Comparison of ENCODE assay signal across 8 mouse cellular contexts in genomic region chr15:97765090-97765794, GRCm38 (mm10). TPM values are rescaled to one million over a fixed set of nuclear protein-coding genes. Genes with fewer than 3 reads are reported as not detected.
DNase-seq lines count a peak whose midpoint lies in the region; ATAC-seq and TF ChIP-seq lines count a peak whose summit lies in the region.

No protein-coding gene starts in this region.

- H3K4me2 ChIP-seq in heart, embryonic 11.5 days, result peak overlapping the region; percentile 84
- peak overlapping the region; percentile 78 for H3K4me2 ChIP-seq in neural tube, embryonic 14.5 days (ENCODE audit: low read depth, low read length)

- WGBS in heart, embryonic 11.5 days (ENCODE audit: insufficient replicate concordance), result 38% methylated on average over 13 of the region's 13 CpGs
- WGBS in neural tube, embryonic 14.5 days, result 31% methylated on average over 13 of the region's 13 CpGs

- H3K9me3 ChIP-seq in heart, embryonic 11.5 days (replicated peaks; ENCODE audit: control insufficient read depth, low read length), result no peaks in the 10 kb centered on the region
- H3K9me3 ChIP-seq in neural tube, embryonic 14.5 days (ENCODE audit: control insufficient read depth, low read length), result no peaks in the 10 kb centered on the region

- peak overlapping the region; percentile 94 for H3K27ac ChIP-seq in layer of hippocampus, adult 2 months
- no peak overlapping the region for H3K27ac ChIP-seq in heart, embryonic 11.5 days (ENCODE audit: low read depth, low read length)
- H3K27ac ChIP-seq in neural tube, embryonic 14.5 days (ENCODE audit: low read depth, low read length), result no peak overlapping the region

- 0 out of 2 replicates have a peak overlapping the region, but pooled peaks have one; percentile 16 for H3K9ac ChIP-seq in heart, embryonic 11.5 days (ENCODE audit: low read depth, low read length)
- H3K9ac ChIP-seq in neural tube, embryonic 14.5 days (replicated peaks; ENCODE audit: low read depth, low read length), result no peak overlapping the region

- TF ChIP-seq CTCF in layer of hippocampus, adult 2 months (conservative IDR thresholded peaks at IDR 0.05), result no peak

- H3K36me3 ChIP-seq in heart, embryonic 11.5 days (ENCODE audit: control insufficient read depth, insufficient read depth, low read length), result no peaks in the 10 kb centered on the region; the same call in 1 of the 2 replicates
- H3K36me3 ChIP-seq in neural tube, embryonic 14.5 days (ENCODE audit: control insufficient read depth, insufficient read depth, low read length), result no peaks in the 10 kb centered on the region

- H3K27me3 ChIP-seq in heart, embryonic 11.5 days (ENCODE audit: control insufficient read depth, insufficient read depth, low read length), result peaks cover 24% of the 10 kb centered on the region
- peaks cover 9% of the 10 kb centered on the region for H3K27me3 ChIP-seq in neural tube, embryonic 14.5 days (ENCODE audit: control insufficient read depth, insufficient read depth, low read length)

- DNase-seq in layer of hippocampus, adult 2 months (ENCODE audit: low spot score in 2 of 2), result no peak
- no peak for DNase-seq in layer of hippocampus, adult 9-10 months (ENCODE audit: low spot score)
- peak; percentile 67 to 84 for DNase-seq in kidney, postnatal 36 days
- no peak for DNase-seq in layer of hippocampus, adult 18-20 months (ENCODE audit: low spot score in 2 of 2)
- DNase-seq in c-Kit-positive CD71-positive TER-119-positive erythroid progenitor cells, embryonic 14.5 days (ENCODE audit: low spot score), result no peak
- DNase-seq in cerebellum, adult 11-12 months, result no peak

- ATAC-seq in heart, embryonic 11.5 days (replicated peaks; ENCODE audit: insufficient number of reproducible peaks, low FRiP score, low TSS enrichment), result no peak
- ATAC-seq in neural tube, embryonic 14.5 days (ENCODE audit: low read depth), result no peak

- peak overlapping the region; percentile 51 for H3K4me3 ChIP-seq in layer of hippocampus, adult 2 months
- H3K4me3 ChIP-seq in heart, embryonic 11.5 days (ENCODE audit: low read depth, low read length), result peak overlapping the region; percentile 48
- no peak overlapping the region for H3K4me3 ChIP-seq in neural tube, embryonic 14.5 days (ENCODE audit: low read depth, low read length)

- peaks cover 26% of the 10 kb centered on the region for H3K4me1 ChIP-seq in heart, embryonic 11.5 days (ENCODE audit: control insufficient read depth, insufficient read depth, low read length)
- peaks cover 29% of the 10 kb centered on the region for H3K4me1 ChIP-seq in neural tube, embryonic 14.5 days (ENCODE audit: control insufficient read depth, insufficient read depth, low read length)

RNA-seq across cellular contexts. Expression of gene Rapgef3, which starts 2.5 kb away (rescaled TPM):
- 10 to 100 TPM; 45.5 to 46.8 TPM for total RNA-seq in layer of hippocampus, adult 2 months (2021)
- 8.3 and 8.5 TPM in 2 replicates for polyA plus RNA-seq in heart, embryonic 11.5 days (2014; fragmentation: Nextera tagmentation; extraction: Ambion mirVana)
- polyA plus RNA-seq in neural tube, embryonic 14.5 days (2014; fragmentation: Nextera tagmentation; extraction: Ambion mirVana), result 6.7 and 9.5 TPM in 2 replicates
- 10 to 100 TPM; 50.0 to 52.0 TPM for total RNA-seq in layer of hippocampus, adult 18-20 months (2021)

RNA-seq across cellular contexts. Expression of gene Slc48a1, which starts 13.1 kb away (rescaled TPM):
- total RNA-seq in layer of hippocampus, adult 2 months (2021), result 100 to 1,000 TPM; 133 to 135 TPM
- polyA plus RNA-seq in heart, embryonic 11.5 days (2014; fragmentation: Nextera tagmentation; extraction: Ambion mirVana), result 45.1 and 51.1 TPM in 2 replicates
- polyA plus RNA-seq in neural tube, embryonic 14.5 days (2014; fragmentation: Nextera tagmentation; extraction: Ambion mirVana), result 94.5 and 104 TPM in 2 replicates
- total RNA-seq in layer of hippocampus, adult 18-20 months (2021), result 100 to 1,000 TPM; 138 to 140 TPM

RNA-seq across cellular contexts. Expression of gene Endou, which starts 34.1 kb away (rescaled TPM):
- under 1 TPM; 0.59 to 0.96 TPM for total RNA-seq in layer of hippocampus, adult 2 months (2021)
- 0.20 TPM in 1 of 2 replicates, not detected in the other for polyA plus RNA-seq in heart, embryonic 11.5 days (2014; fragmentation: Nextera tagmentation; extraction: Ambion mirVana)
- polyA plus RNA-seq in neural tube, embryonic 14.5 days (2014; fragmentation: Nextera tagmentation; extraction: Ambion mirVana), result 0.41 TPM in 1 of 2 replicates, not detected in the other
- 1 to 10 TPM; 1.2 TPM for total RNA-seq in layer of hippocampus, adult 18-20 months (2021)

RNA-seq across cellular contexts. Expression of gene Rpap3, which starts 59.6 kb away (rescaled TPM):
- total RNA-seq in layer of hippocampus, adult 2 months (2021), result 10 to 100 TPM; 25.6 to 25.9 TPM
- polyA plus RNA-seq in heart, embryonic 11.5 days (2014; fragmentation: Nextera tagmentation; extraction: Ambion mirVana), result 30.4 and 30.5 TPM in 2 replicates
- polyA plus RNA-seq in neural tube, embryonic 14.5 days (2014; fragmentation: Nextera tagmentation; extraction: Ambion mirVana), result 41.5 and 46.3 TPM in 2 replicates
- total RNA-seq in layer of hippocampus, adult 18-20 months (2021), result 10 to 100 TPM; 21.2 to 22.8 TPM

Comparison
In these comparisons a context has a peak if more than half of its experiments do, and no peak if none do; other contexts are left out.
1. DNase-seq: peak in kidney, postnatal 36 days (2 of 2); none in layer of hippocampus, adult 2 months (0 of 2), layer of hippocampus, adult 9-10 months (single experiment), layer of hippocampus, adult 18-20 months (0 of 2), c-Kit-positive CD71-positive TER-119-positive erythroid progenitor cells, embryonic 14.5 days (single experiment) and cerebellum, adult 11-12 months (single experiment).